Mouse (Mus musculus) adrenal gland, adult (tissue): ENCODE measurements at regions not wholly inside any gene's neighbourhood (a gene's known extent, or its start where the extent isn't known, plus 50 kb on each side); places are given as distances from the start of the nearest gene placed in this dataset.
A peak's percentile ranks its signal among the peaks of the same experiment; 100 is the strongest.

Experiments
- DNase-seq, 2 experiments: peaks; one replicate each; pipeline ENCODE4 v3.0.0; 2022 to 2023; ENCODE audit warnings: low spot score in 1 of 2; ENCODE audit not compliant: inconsistent age in 2 of 2

- DNase-seq, result peak in 1 of 2 experiments; percentile 24
Measured at GRCm38 (mm10) chr16:66086499-66086898, 271.4 kb downstream of the Vgll3 start.

- DNase-seq, result no peak
Measured at GRCm38 (mm10) chr16:66092766-66093165, 277.7 kb downstream of the Vgll3 start.

- DNase-seq, result no peak
Measured at GRCm38 (mm10) chr16:66095682-66096081, 280.6 kb downstream of the Vgll3 start.

- no peak for DNase-seq
Measured at GRCm38 (mm10) chr16:66117930-66118329, 302.9 kb downstream of the Vgll3 start.

- no peak for DNase-seq
Measured at GRCm38 (mm10) chr16:66137755-66138154, 322.7 kb downstream of the Vgll3 start.

GRCm38 (mm10) chr16:66144765-66145164 lies 329.7 kb downstream of the Vgll3 start:
- no peak for DNase-seq

GRCm38 (mm10) chr16:66145280-66145679 lies 330.2 kb downstream of the Vgll3 start:
- no peak for DNase-seq

GRCm38 (mm10) chr16:66168289-66168688 lies 353.2 kb downstream of the Vgll3 start:
- DNase-seq, result no peak

- DNase-seq, result peak in 1 of 2 experiments; percentile 28
Measured at GRCm38 (mm10) chr16:66190801-66191200, 375.7 kb downstream of the Vgll3 start.

GRCm38 (mm10) chr16:66201406-66201805 lies 386.3 kb downstream of the Vgll3 start:
- no peak for DNase-seq
